Mouse (Mus musculus): ENCODE data around the gene Tfcp2. TPM values are rescaled to one million over a fixed set of nuclear protein-coding genes. Genes with fewer than 3 reads are reported as not detected.

Gene Tfcp2
- polyA plus RNA-seq, 1 experiment from 2014 or later: 32.0 TPM

- no peaks in the 10 kb centered on the region for H3K36me3 ChIP-seq (ENCODE audit: control insufficient read depth, insufficient read depth, low read length)
- no peak overlapping the region for H3K27ac ChIP-seq (ENCODE audit: low read depth, low read length)
- ATAC-seq (ENCODE audit: low read depth): no peak
- no peak overlapping the region for H3K9ac ChIP-seq (replicated peaks; ENCODE audit: low read depth, low read length)
- WGBS: 86% methylated on average over 3 of the region's 3 CpGs
- no peak overlapping the region for H3K4me2 ChIP-seq (ENCODE audit: low read depth, low read length)
- no peak overlapping the region for H3K4me3 ChIP-seq (ENCODE audit: low read depth, low read length)
- 0 out of 2 replicates have a peak, but pooled peaks cover 3% of the 10 kb centered on the region for H3K4me1 ChIP-seq (ENCODE audit: control insufficient read depth, insufficient read depth, low read length)
- H3K9me3 ChIP-seq (ENCODE audit: control insufficient read depth, low read length): no peaks in the 10 kb centered on the region
- no peaks in the 10 kb centered on the region for H3K27me3 ChIP-seq (ENCODE audit: control insufficient read depth, insufficient read depth, low read length)
These were observed 102.3 kb downstream of the Tfcp2 start for GRCm38 (mm10) chr15:100449495-100449894.

GRCm38 (mm10) chr15:100448572-100448971, 103.2 kb downstream of the Tfcp2 start:
- no peaks in the 10 kb centered on the region for H3K36me3 ChIP-seq (ENCODE audit: control insufficient read depth, insufficient read depth, low read length)
- no peaks in the 10 kb centered on the region for H3K27me3 ChIP-seq (ENCODE audit: control insufficient read depth, insufficient read depth, low read length)
- ATAC-seq (ENCODE audit: low read depth): no peak
- no peak overlapping the region for H3K4me3 ChIP-seq (ENCODE audit: low read depth, low read length)
- no peaks in the 10 kb centered on the region for H3K9me3 ChIP-seq (ENCODE audit: control insufficient read depth, low read length)
- 74% methylated on average over 4 of the region's 4 CpGs for WGBS
- H3K4me1 ChIP-seq (ENCODE audit: control insufficient read depth, insufficient read depth, low read length): 0 out of 2 replicates have a peak, but pooled peaks cover 3% of the 10 kb centered on the region
- no peak overlapping the region for H3K4me2 ChIP-seq (ENCODE audit: low read depth, low read length)
- no peak overlapping the region for H3K9ac ChIP-seq (replicated peaks; ENCODE audit: low read depth, low read length)
- H3K27ac ChIP-seq (ENCODE audit: low read depth, low read length): no peak overlapping the region

Other genes starting within 250 kb of the Tfcp2 start
- gene Mettl7a1, start 247.9 kb downstream of the Tfcp2 start, polyA plus RNA-seq (2014; fragmentation: Nextera tagmentation; extraction: Ambion mirVana): 2.8 and 3.6 TPM in 2 replicates
- gene Mettl7a3, start 217.1 kb downstream of the Tfcp2 start, polyA plus RNA-seq (2014; fragmentation: Nextera tagmentation; extraction: Ambion mirVana): 0.17 and 1.2 TPM in 2 replicates
- gene Methig1, start 198.9 kb downstream of the Tfcp2 start, polyA plus RNA-seq (2014; fragmentation: Nextera tagmentation; extraction: Ambion mirVana): 0.42 and 1.2 TPM in 2 replicates
- not detected in 2 replicates for gene Mettl7a2, start 198.8 kb downstream of the Tfcp2 start, polyA plus RNA-seq (2014; fragmentation: Nextera tagmentation; extraction: Ambion mirVana)
- gene Higd1c, start 187.5 kb downstream of the Tfcp2 start, polyA plus RNA-seq (2014; fragmentation: Nextera tagmentation; extraction: Ambion mirVana): 1.8 TPM in 1 of 2 replicates, not detected in the other
- not detected in 2 replicates for gene Gm5475, start 129.9 kb downstream of the Tfcp2 start, polyA plus RNA-seq (2014; fragmentation: Nextera tagmentation; extraction: Ambion mirVana)
- gene Slc11a2, start 126.9 kb downstream of the Tfcp2 start, polyA plus RNA-seq (2014; fragmentation: Nextera tagmentation; extraction: Ambion mirVana): 20.5 and 21.4 TPM in 2 replicates
- gene Letmd1, start 83.0 kb downstream of the Tfcp2 start, polyA plus RNA-seq (2014; fragmentation: Nextera tagmentation; extraction: Ambion mirVana): 56.7 and 62.5 TPM in 2 replicates
- gene Csrnp2, start 56.5 kb downstream of the Tfcp2 start, polyA plus RNA-seq (2014; fragmentation: Nextera tagmentation; extraction: Ambion mirVana): 43.0 and 50.0 TPM in 2 replicates
- gene Pou6f1, start 48.0 kb upstream of the Tfcp2 start, polyA plus RNA-seq (2014; fragmentation: Nextera tagmentation; extraction: Ambion mirVana): 47.6 and 49.7 TPM in 2 replicates
- 138 and 142 TPM in 2 replicates for gene Dazap2, start 63.3 kb upstream of the Tfcp2 start, polyA plus RNA-seq (2014; fragmentation: Nextera tagmentation; extraction: Ambion mirVana)
- 1.7 and 3.8 TPM in 2 replicates for gene Smagp, start 84.9 kb upstream of the Tfcp2 start, polyA plus RNA-seq (2014; fragmentation: Nextera tagmentation; extraction: Ambion mirVana)
- gene Bin2, start 117.5 kb upstream of the Tfcp2 start, polyA plus RNA-seq (2014; fragmentation: Nextera tagmentation; extraction: Ambion mirVana): 1.4 and 2.9 TPM in 2 replicates
- gene Cela1, start 135.9 kb upstream of the Tfcp2 start, polyA plus RNA-seq (2014; fragmentation: Nextera tagmentation; extraction: Ambion mirVana): 1.7 and 1.9 TPM in 2 replicates
- gene Galnt6, start 177.4 kb upstream of the Tfcp2 start, polyA plus RNA-seq (2014; fragmentation: Nextera tagmentation; extraction: Ambion mirVana): 0.15 and 0.53 TPM in 2 replicates
- 24.2 and 30.5 TPM in 2 replicates for gene Slc4a8, start 209.7 kb upstream of the Tfcp2 start, polyA plus RNA-seq (2014; fragmentation: Nextera tagmentation; extraction: Ambion mirVana)

Data from neural tube, embryonic 14.5 days (tissue).